Mouse (Mus musculus) limb, embryonic 14.5 days (tissue): ENCODE results near the gene Slc18b1. TPM values are rescaled to one million over a fixed set of nuclear protein-coding genes. Genes with fewer than 3 reads are reported as not detected.
"Not testable (repeated sequence)": the region's sequence is repeated elsewhere in the genome, so short reads cannot be mapped to it uniquely, and the experiment has no call there.

Experiments
- ATAC-seq: fragments of 200-750 bp; cut with Nextera tagmentation; 2 replicates; pipeline ENCODE4 v1.8.0; 2017; ENCODE audit warnings: low read depth, moderate number of reproducible peaks, moderate TSS enrichment; ENCODE audit not compliant: low FRiP score
- DNase-seq: peaks from one replicate; pipeline ENCODE4 v3.0.0-alpha.2; 2015; ENCODE audit warnings: low spot score
- H3K27ac ChIP-seq: fragments of 300-500 bp; sonication (generic); replicated peaks from 2 replicates; pipeline ENCODE4 v1.5.1; 2014; ENCODE audit warnings: low read depth, mild to moderate bottlenecking, low read length, moderate library complexity, mixed read lengths
- H3K27me3 ChIP-seq: fragments of 300-500 bp; sonication (generic); 2 replicates; pipeline ENCODE4 v1.6.1; 2014; ENCODE audit warnings: low read length, mixed read lengths; ENCODE audit not compliant: control insufficient read depth, insufficient read depth
- H3K36me3 ChIP-seq: fragments of 300-500 bp; sonication (generic); 2 replicates; pipeline ENCODE4 v1.6.1; 2014; ENCODE audit warnings: mild to moderate bottlenecking, low read length, moderate library complexity, mixed read lengths; ENCODE audit not compliant: control insufficient read depth, insufficient read depth
- H3K4me1 ChIP-seq: fragments of 300-500 bp; sonication (generic); 2 replicates; pipeline ENCODE4 v1.6.1; 2014; ENCODE audit warnings: antibody characterized with exemption, low read length, mixed read lengths; ENCODE audit not compliant: control insufficient read depth, insufficient read depth
- H3K4me2 ChIP-seq: fragments of 300-500 bp; sonication (generic); replicated peaks from 2 replicates; pipeline ENCODE4 v1.6.1; 2014; ENCODE audit warnings: low read depth, mild to moderate bottlenecking, low read length, moderate library complexity; ENCODE audit not compliant: severe bottlenecking
- H3K4me3 ChIP-seq: fragments of 300-500 bp; sonication (generic); replicated peaks from 2 replicates; pipeline ENCODE4 v1.5.1; 2014; ENCODE audit warnings: low read length
- H3K9ac ChIP-seq: fragments of 300-500 bp; sonication (generic); 2 replicates; pipeline ENCODE4 v1.6.1; 2014; ENCODE audit warnings: mild to moderate bottlenecking, low read depth, low read length, moderate library complexity; ENCODE audit not compliant: severe bottlenecking
- H3K9me3 ChIP-seq: fragments of 300-500 bp; sonication (generic); 2 replicates; pipeline ENCODE4 v1.6.1; 2016; ENCODE audit warnings: low read length; ENCODE audit not compliant: control insufficient read depth
- POLR2A ChIP-seq: fragments of 200-500 bp; IDR thresholded peaks from 2 replicates; pipeline ENCODE4 v1.8.0; 2012; ENCODE audit warnings: inconsistent platforms, mild to moderate bottlenecking, moderate library complexity, borderline replicate concordance; ENCODE audit not compliant: insufficient read depth, insufficient read length; ENCODE audit errors: extremely low read depth
- WGBS: fragments of 180-500 bp; shearing (Covaris S2); extraction: QIAGEN DNeasy Blood & Tissue Kit; methylation state at CpG from one replicate; pipeline ENCODE4 v1.1.7; 2014; 5-methylcytosine and 5-hydroxymethylcytosine counted together
- polyA plus RNA-seq, 2 experiments: library from polyadenylated mRNA; depleted of rRNA in 1 of 2; stranded (reverse) in 1 of 2; unstranded in 1 of 2; fragments of >200 nt; fragmentation: Nextera tagmentation in 1 of 2; extraction: Ambion mirVana in 1 of 2; gene quantifications; 2 replicates each; pipeline versions ENCODE4 v1.2.1 to v1.2.3; 2012 to 2014

The Slc18b1 gene
- polyA plus RNA-seq, 2 experiments = 16.1 to 23.8 TPM

GRCm38 (mm10) chr10:23786040-23786439 is 10.7 kb upstream of the Slc18b1 start:
- Histone ChIP-seq H3K4me2 (peak overlapping the region; percentile 93), H3K9me3 (no peaks in the 10 kb centered on the region), H3K27me3 (no peaks in the 10 kb centered on the region), H3K4me1 (peaks cover 16% of the 10 kb centered on the region; the same call in 1 of the 2 replicates), H3K36me3 (peaks cover 45% of the 10 kb centered on the region), H3K27ac (0 out of 2 replicates have a peak overlapping the region, but pooled peaks have one; percentile 68), H3K9ac (peak overlapping the region; percentile 94), H3K4me3 (peak overlapping the region; percentile 88)
- no peak for DNase-seq
- TF ChIP-seq POLR2A = no peak
- ATAC-seq = no peak
- WGBS = under 1% methylated on average over 4 of the region's 4 CpGs

- peak overlapping the region; percentile 93 for H3K4me2 ChIP-seq
- H3K4me1 ChIP-seq = peaks cover 16% of the 10 kb centered on the region; the same call in 1 of the 2 replicates
- peak overlapping the region; percentile 88 for H3K4me3 ChIP-seq
- ATAC-seq = peak; percentile 14
- H3K27ac ChIP-seq = peak overlapping the region; percentile 68; the same call in 1 of the 2 replicates
- not testable (repeated sequence) for DNase-seq, H3K27me3 ChIP-seq, H3K9me3 ChIP-seq
- H3K36me3 ChIP-seq = peaks cover 41% of the 10 kb centered on the region
- peak overlapping the region; percentile 94 for H3K9ac ChIP-seq
- under 1% methylated on average over 23 of the region's 23 CpGs for WGBS
These were observed 10.2 kb upstream of the Slc18b1 start for GRCm38 (mm10) chr10:23786631-23787038.

- Histone ChIP-seq H3K27ac (peak within 1 kb of the TSS; percentile 90), H3K27me3 (no peaks in the 10 kb centered on the region), H3K4me1 (peaks cover 16% of the 10 kb centered on the region; the same call in 1 of the 2 replicates), H3K9me3 (no peaks in the 10 kb centered on the region), H3K4me2 (peak within 1 kb of the TSS; percentile 93), H3K4me3 (peak within 1 kb of the TSS; percentile 88), H3K9ac (peak within 1 kb of the TSS; percentile 94), H3K36me3 (peaks cover 38% of the 10 kb centered on the region)
- DNase-seq = peak; percentile 99
- ATAC-seq = peak; percentile 98
- TF ChIP-seq POLR2A = peak; percentile 99
- under 1% methylated on average over 51 of the region's 51 CpGs for WGBS
These were observed 9.5 kb upstream of the Slc18b1 start, which contains the start of gene Rps12 for GRCm38 (mm10) chr10:23787062-23787821. Gene Rps12 (minus strand): TSS chr10:23787275.

- Histone ChIP-seq H3K36me3 (peaks cover 30% of the 10 kb centered on the region), H3K27ac (peak overlapping the region; percentile 90), H3K9me3 (no peaks in the 10 kb centered on the region), H3K4me2 (peak overlapping the region; percentile 64), H3K4me3 (peak overlapping the region; percentile 88), H3K9ac (peak overlapping the region; percentile 71), H3K27me3 (no peaks in the 10 kb centered on the region), H3K4me1 (peaks cover 16% of the 10 kb centered on the region; the same call in 1 of the 2 replicates)
- DNase-seq (no peak), ATAC-seq (no peak)
- 6% methylated on average over 8 of the region's 8 CpGs for WGBS
- TF ChIP-seq POLR2A = no peak
These were observed 8.7 kb upstream of the Slc18b1 start for GRCm38 (mm10) chr10:23788056-23788600.

GRCm38 (mm10) chr10:23795871-23796520 is 790 bp upstream of the Slc18b1 start:
- Histone ChIP-seq H3K4me2 (peak overlapping the region; percentile 67), H3K27ac (no peak overlapping the region), H3K9me3 (no peaks in the 10 kb centered on the region), H3K9ac (no peak overlapping the region), H3K27me3 (no peaks in the 10 kb centered on the region), H3K4me1 (no peaks in the 10 kb centered on the region), H3K4me3 (no peak overlapping the region), H3K36me3 (peaks cover 3% of the 10 kb centered on the region; the same call in 1 of the 2 replicates)
- ATAC-seq = no peak
- DNase-seq = no peak
- 63% methylated on average over 9 of the region's 9 CpGs for WGBS
- TF ChIP-seq POLR2A = no peak
